Mouse (Mus musculus) mesoderm, embryonic 11.5 days (tissue): Measurements from ENCODE around the gene Slc13a3.

Source experiments
- DNase-seq: peaks from one replicate; pipeline ENCODE4 v3.0.0-alpha.2; 2012; ENCODE audit warnings: low read depth, low spot score

Gene Slc13a3

GRCm38 (mm10) chr2:165364334-165365091 is 108.5 kb downstream of the Slc13a3 start:
- DNase-seq, result peak; percentile 84

GRCm38 (mm10) chr2:165363282-165363681 is 109.7 kb downstream of the Slc13a3 start:
- no peak for DNase-seq

- peak; percentile 91 for DNase-seq
Measured at GRCm38 (mm10) chr2:165360861-165361260, 112.2 kb downstream of the Slc13a3 start.
